Mouse (Mus musculus): Measurements from ENCODE around the gene Rfxap. TPM values are rescaled to one million over a fixed set of nuclear protein-coding genes. Genes with fewer than 3 reads are reported as not detected.
"Not testable (repeated sequence)": the region's sequence is repeated elsewhere in the genome, so short reads cannot be mapped to it uniquely, and the experiment has no call there.

Rfxap gene
- polyA plus RNA-seq, 1 experiment from 2014 or later, result 44.3 TPM

GRCm38 (mm10) chr3:54790601-54791000, 17.0 kb downstream of the Rfxap start:
- DNase-seq (ENCODE audit: low spot score) (no peak), ATAC-seq (replicated peaks; ENCODE audit: insufficient number of reproducible peaks, low FRiP score, low TSS enrichment, low read depth) (no peak)
- Histone ChIP-seq H3K4me3 (ENCODE audit: low read depth, low read length) (no peak overlapping the region), H3K9me3 (replicated peaks; ENCODE audit: control insufficient read depth, low read length) (no peaks in the 10 kb centered on the region), H3K9ac (replicated peaks; ENCODE audit: low read length) (no peak overlapping the region), H3K4me2 (ENCODE audit: low read depth, low read length) (no peak overlapping the region), H3K4me1 (ENCODE audit: control insufficient read depth, insufficient read depth, low read length) (no peaks in the 10 kb centered on the region), H3K36me3 (replicated peaks; ENCODE audit: control insufficient read depth, insufficient read depth, low read depth, low read length) (no peaks in the 10 kb centered on the region), H3K27ac (replicated peaks; ENCODE audit: low read depth, low read length) (no peak overlapping the region), H3K27me3 (ENCODE audit: control insufficient read depth, insufficient read depth, low read length) (no peaks in the 10 kb centered on the region)
- 64% methylated on average over 2 of the region's 2 CpGs for WGBS

GRCm38 (mm10) chr3:54775989-54776631, 31.5 kb downstream of the Rfxap start:
- Histone ChIP-seq H3K36me3 (replicated peaks; ENCODE audit: control insufficient read depth, insufficient read depth, low read depth, low read length) (no peaks in the 10 kb centered on the region), H3K9me3 (replicated peaks; ENCODE audit: control insufficient read depth, low read length) (no peaks in the 10 kb centered on the region), H3K27ac (replicated peaks; ENCODE audit: low read depth, low read length) (no peak overlapping the region), H3K9ac (replicated peaks; ENCODE audit: low read length) (no peak overlapping the region), H3K4me1 (ENCODE audit: control insufficient read depth, insufficient read depth, low read length) (no peaks in the 10 kb centered on the region), H3K27me3 (ENCODE audit: control insufficient read depth, insufficient read depth, low read length) (no peaks in the 10 kb centered on the region), H3K4me3 (ENCODE audit: low read depth, low read length) (no peak overlapping the region), H3K4me2 (ENCODE audit: low read depth, low read length) (no peak overlapping the region)
- WGBS, result 69% methylated on average over 7 of the region's 7 CpGs
- no peak for DNase-seq (ENCODE audit: low spot score)
- no peak for ATAC-seq (replicated peaks; ENCODE audit: insufficient number of reproducible peaks, low FRiP score, low TSS enrichment, low read depth)

- Histone ChIP-seq H3K27me3 (ENCODE audit: control insufficient read depth, insufficient read depth, low read length) (no peaks in the 10 kb centered on the region), H3K27ac (replicated peaks; ENCODE audit: low read depth, low read length) (no peak overlapping the region), H3K9ac (replicated peaks; ENCODE audit: low read length) (no peak overlapping the region), H3K4me3 (ENCODE audit: low read depth, low read length) (no peak overlapping the region), H3K36me3 (replicated peaks; ENCODE audit: control insufficient read depth, insufficient read depth, low read depth, low read length) (no peaks in the 10 kb centered on the region), H3K4me2 (ENCODE audit: low read depth, low read length) (no peak overlapping the region), H3K4me1 (ENCODE audit: control insufficient read depth, insufficient read depth, low read length) (no peaks in the 10 kb centered on the region), H3K9me3 (replicated peaks; ENCODE audit: control insufficient read depth, low read length) (no peaks in the 10 kb centered on the region)
- ATAC-seq (replicated peaks; ENCODE audit: insufficient number of reproducible peaks, low FRiP score, low TSS enrichment, low read depth) (no peak), DNase-seq (ENCODE audit: low spot score) (no peak)
- WGBS, result 87% methylated on average over 6 of the region's 6 CpGs
Measured at GRCm38 (mm10) chr3:54773613-54774012, 34.0 kb downstream of the Rfxap start.

GRCm38 (mm10) chr3:54769349-54770275, 38.0 kb downstream of the Rfxap start:
- ATAC-seq (replicated peaks; ENCODE audit: insufficient number of reproducible peaks, low FRiP score, low TSS enrichment, low read depth), result no peak
- H3K4me1 ChIP-seq (ENCODE audit: control insufficient read depth, insufficient read depth, low read length), result no peaks in the 10 kb centered on the region
- no peaks in the 10 kb centered on the region for H3K27me3 ChIP-seq (ENCODE audit: control insufficient read depth, insufficient read depth, low read length)
- 77% methylated on average over 17 of the region's 17 CpGs for WGBS
- no peak overlapping the region for H3K4me3 ChIP-seq (ENCODE audit: low read depth, low read length)
- DNase-seq (ENCODE audit: low spot score), result no peak
- H3K9me3 ChIP-seq (replicated peaks; ENCODE audit: control insufficient read depth, low read length), result no peaks in the 10 kb centered on the region
- H3K4me2 ChIP-seq (ENCODE audit: low read depth, low read length), result no peak overlapping the region
- H3K27ac ChIP-seq (replicated peaks; ENCODE audit: low read depth, low read length), result no peak overlapping the region
- H3K9ac ChIP-seq (replicated peaks; ENCODE audit: low read length), result no peak overlapping the region
- no peaks in the 10 kb centered on the region for H3K36me3 ChIP-seq (replicated peaks; ENCODE audit: control insufficient read depth, insufficient read depth, low read depth, low read length)

- WGBS, result 93% methylated on average over 8 of the region's 8 CpGs
- Histone ChIP-seq H3K27me3 (ENCODE audit: control insufficient read depth, insufficient read depth, low read length) (no peaks in the 10 kb centered on the region), H3K4me1 (ENCODE audit: control insufficient read depth, insufficient read depth, low read length) (no peaks in the 10 kb centered on the region), H3K9ac (replicated peaks; ENCODE audit: low read length) (no peak overlapping the region), H3K36me3 (replicated peaks; ENCODE audit: control insufficient read depth, insufficient read depth, low read depth, low read length) (no peaks in the 10 kb centered on the region), H3K4me2 (ENCODE audit: low read depth, low read length) (no peak overlapping the region), H3K27ac (replicated peaks; ENCODE audit: low read depth, low read length) (no peak overlapping the region), H3K4me3 (ENCODE audit: low read depth, low read length) (no peak overlapping the region), H3K9me3 (replicated peaks; ENCODE audit: control insufficient read depth, low read length) (no peaks in the 10 kb centered on the region)
- ATAC-seq (replicated peaks; ENCODE audit: insufficient number of reproducible peaks, low FRiP score, low TSS enrichment, low read depth) (no peak), DNase-seq (ENCODE audit: low spot score) (no peak)
Measured at GRCm38 (mm10) chr3:54768592-54768991, 39.0 kb downstream of the Rfxap start.

- no peaks in the 10 kb centered on the region for H3K4me1 ChIP-seq (ENCODE audit: control insufficient read depth, insufficient read depth, low read length)
- H3K27ac ChIP-seq (replicated peaks; ENCODE audit: low read depth, low read length), result no peak overlapping the region
- H3K4me2 ChIP-seq (ENCODE audit: low read depth, low read length), result no peak overlapping the region
- ATAC-seq (replicated peaks; ENCODE audit: insufficient number of reproducible peaks, low FRiP score, low TSS enrichment, low read depth) (no peak), DNase-seq (ENCODE audit: low spot score) (no peak)
- no peaks in the 10 kb centered on the region for H3K27me3 ChIP-seq (ENCODE audit: control insufficient read depth, insufficient read depth, low read length)
- H3K4me3 ChIP-seq (ENCODE audit: low read depth, low read length), result no peak overlapping the region
- H3K9me3 ChIP-seq (replicated peaks; ENCODE audit: control insufficient read depth, low read length), result no peaks in the 10 kb centered on the region
- no peak overlapping the region for H3K9ac ChIP-seq (replicated peaks; ENCODE audit: low read length)
- no peaks in the 10 kb centered on the region for H3K36me3 ChIP-seq (replicated peaks; ENCODE audit: control insufficient read depth, insufficient read depth, low read depth, low read length)
- 81% methylated on average over 5 of the region's 5 CpGs for WGBS
Measured at GRCm38 (mm10) chr3:54766811-54767210, 40.8 kb downstream of the Rfxap start.

GRCm38 (mm10) chr3:54766034-54766433, 41.6 kb downstream of the Rfxap start:
- Histone ChIP-seq H3K36me3 (replicated peaks; ENCODE audit: control insufficient read depth, insufficient read depth, low read depth, low read length) (no peaks in the 10 kb centered on the region), H3K27me3 (ENCODE audit: control insufficient read depth, insufficient read depth, low read length) (no peaks in the 10 kb centered on the region), H3K4me2 (ENCODE audit: low read depth, low read length) (no peak overlapping the region), H3K4me1 (ENCODE audit: control insufficient read depth, insufficient read depth, low read length) (no peaks in the 10 kb centered on the region), H3K4me3 (ENCODE audit: low read depth, low read length) (no peak overlapping the region), H3K27ac (replicated peaks; ENCODE audit: low read depth, low read length) (no peak overlapping the region), H3K9me3 (replicated peaks; ENCODE audit: control insufficient read depth, low read length) (no peaks in the 10 kb centered on the region), H3K9ac (replicated peaks; ENCODE audit: low read length) (no peak overlapping the region)
- WGBS, result 67% methylated on average over 14 of the region's 14 CpGs
- DNase-seq (ENCODE audit: low spot score), result peak; percentile 33
- ATAC-seq (replicated peaks; ENCODE audit: insufficient number of reproducible peaks, low FRiP score, low TSS enrichment, low read depth), result no peak

- ATAC-seq (replicated peaks; ENCODE audit: insufficient number of reproducible peaks, low FRiP score, low TSS enrichment, low read depth); DNase-seq (ENCODE audit: low spot score); H3K27ac ChIP-seq (replicated peaks; ENCODE audit: low read depth, low read length); H3K4me2 ChIP-seq (ENCODE audit: low read depth, low read length); H3K4me1 ChIP-seq (ENCODE audit: control insufficient read depth, insufficient read depth, low read length); H3K27me3 ChIP-seq (ENCODE audit: control insufficient read depth, insufficient read depth, low read length); H3K9me3 ChIP-seq (replicated peaks; ENCODE audit: control insufficient read depth, low read length); H3K36me3 ChIP-seq (replicated peaks; ENCODE audit: control insufficient read depth, insufficient read depth, low read depth, low read length); H3K4me3 ChIP-seq (ENCODE audit: low read depth, low read length); H3K9ac ChIP-seq (replicated peaks; ENCODE audit: low read length): not testable (repeated sequence)
- 84% methylated on average over 6 of the region's 6 CpGs for WGBS
Measured at GRCm38 (mm10) chr3:54765521-54765920, 42.1 kb downstream of the Rfxap start.

Data from embryonic facial prominence, embryonic 11.5 days (tissue).